ENCODE assay signal across 9 mouse cellular contexts in genomic region chr1:100180050-100180449, GRCm38 (mm10).
A peak's percentile ranks its signal among the peaks of the same experiment; 100 is the strongest.
DNase-seq lines count a peak whose midpoint lies in the region; ATAC-seq and TF ChIP-seq lines count a peak whose summit lies in the region.
"Had no signal": no experiment of that assay in that cellular context is flagged by ENCODE, and none has a peak within 500 bp of the region (broad histone marks: within the 10 kb centered on the region; RNA-seq: fewer than 3 reads in every experiment).

No protein-coding gene starts in this region.

- no peaks in the 10 kb centered on the region for H3K4me1 ChIP-seq in forebrain, embryonic 14.5 days (ENCODE audit: control insufficient read depth, insufficient read depth, low read length)
- H3K4me1 ChIP-seq in intestine, postnatal 0 days (replicated peaks; ENCODE audit: control insufficient read depth, insufficient read depth, low read length), result no peaks in the 10 kb centered on the region
- H3K4me1 ChIP-seq in midbrain, embryonic 11.5 days (ENCODE audit: control insufficient read depth, insufficient read depth, low read length), result no peaks in the 10 kb centered on the region
- H3K4me1 ChIP-seq: megakaryocyte, embryonic 14.5 days had no signal

- no peak for TF ChIP-seq CTCF in intestine, postnatal 0 days (IDR thresholded peaks at IDR 0.05; ENCODE audit: low read depth)

- H3K27me3 ChIP-seq in forebrain, embryonic 14.5 days (replicated peaks; ENCODE audit: control insufficient read depth, insufficient read depth, low read length), result no peaks in the 10 kb centered on the region
- no peaks in the 10 kb centered on the region for H3K27me3 ChIP-seq in intestine, postnatal 0 days (replicated peaks; ENCODE audit: control insufficient read depth, insufficient read depth, low read length)
- H3K27me3 ChIP-seq in midbrain, embryonic 11.5 days (ENCODE audit: control insufficient read depth, insufficient read depth, low read length), result no peaks in the 10 kb centered on the region
- H3K27me3 ChIP-seq: megakaryocyte, embryonic 14.5 days had no signal

- peak; percentile 91 for ATAC-seq in forebrain, embryonic 14.5 days
- ATAC-seq in intestine, postnatal 0 days, result peak; percentile 100
- ATAC-seq in midbrain, embryonic 11.5 days (ENCODE audit: low FRiP score), result peak; percentile 96

- no peaks in the 10 kb centered on the region for H3K9me3 ChIP-seq in forebrain, embryonic 14.5 days (replicated peaks; ENCODE audit: control insufficient read depth, low read length)
- H3K9me3 ChIP-seq in intestine, postnatal 0 days (ENCODE audit: control insufficient read depth), result no peaks in the 10 kb centered on the region
- H3K9me3 ChIP-seq in midbrain, embryonic 11.5 days (ENCODE audit: control insufficient read depth, low read length), result no peaks in the 10 kb centered on the region
- H3K9me3 ChIP-seq: megakaryocyte, embryonic 14.5 days had no signal

- H3K27ac ChIP-seq in forebrain, embryonic 14.5 days (ENCODE audit: low read depth, low read length), result no peak overlapping the region
- no peak overlapping the region for H3K27ac ChIP-seq in intestine, postnatal 0 days (ENCODE audit: low read depth, low read length)
- H3K27ac ChIP-seq in midbrain, embryonic 11.5 days (ENCODE audit: low read depth, low read length), result no peak overlapping the region

- H3K9ac ChIP-seq in forebrain, embryonic 14.5 days (ENCODE audit: low read length), result no peak overlapping the region
- H3K9ac ChIP-seq in intestine, postnatal 0 days (ENCODE audit: low read depth, low read length), result no peak overlapping the region
- no peak overlapping the region for H3K9ac ChIP-seq in midbrain, embryonic 11.5 days (ENCODE audit: low read length)

- H3K4me2 ChIP-seq in forebrain, embryonic 14.5 days (ENCODE audit: low read length), result no peak overlapping the region
- no peak overlapping the region for H3K4me2 ChIP-seq in intestine, postnatal 0 days (replicated peaks; ENCODE audit: low read depth)
- H3K4me2 ChIP-seq in midbrain, embryonic 11.5 days, result no peak overlapping the region

- no peaks in the 10 kb centered on the region for H3K36me3 ChIP-seq in forebrain, embryonic 14.5 days (ENCODE audit: control insufficient read depth, insufficient read depth, low read length)
- H3K36me3 ChIP-seq in intestine, postnatal 0 days (ENCODE audit: control insufficient read depth, insufficient read depth), result no peaks in the 10 kb centered on the region
- H3K36me3 ChIP-seq in midbrain, embryonic 11.5 days (ENCODE audit: control insufficient read depth, insufficient read depth, low read length), result no peaks in the 10 kb centered on the region

- peak; percentile 12 to 29 for DNase-seq in adrenal gland, adult 18-20 months (ENCODE audit: low spot score in 2 of 2)
- no peak for DNase-seq in adrenal gland, adult 8-10 months
- peak; percentile 86 for DNase-seq in thymus, postnatal 0 days (ENCODE audit: low spot score)
- DNase-seq in thymus, postnatal 36 days, result no peak
- peak; percentile 78 for DNase-seq in forebrain, embryonic 14.5 days (ENCODE audit: low spot score)
- peak; percentile 98 for DNase-seq in midbrain, embryonic 11.5 days (ENCODE audit: low spot score, missing footprints)
- DNase-seq in thymus, postnatal 4 days, result peak; percentile 47

- WGBS in forebrain, embryonic 14.5 days, result 87% methylated on average over 5 of the region's 5 CpGs
- 80% methylated on average over 5 of the region's 5 CpGs for WGBS in intestine, postnatal 0 days
- WGBS in midbrain, embryonic 11.5 days, result 80% methylated on average over 5 of the region's 5 CpGs

- H3K4me3 ChIP-seq in forebrain, embryonic 14.5 days (ENCODE audit: low read depth, low read length), result no peak overlapping the region
- H3K4me3 ChIP-seq in intestine, postnatal 0 days (ENCODE audit: low read depth, low read length), result no peak overlapping the region
- H3K4me3 ChIP-seq in midbrain, embryonic 11.5 days (ENCODE audit: low read depth, low read length), result no peak overlapping the region
- H3K4me3 ChIP-seq: megakaryocyte, embryonic 14.5 days had no signal

Comparison
In these comparisons a context has a peak if more than half of its experiments do, and no peak if none do; other contexts are left out.
1. DNase-seq: peak in adrenal gland, adult 18-20 months (2 of 2), thymus, postnatal 0 days (single experiment), forebrain, embryonic 14.5 days (single experiment), midbrain, embryonic 11.5 days (single experiment) and thymus, postnatal 4 days (single experiment); none in adrenal gland, adult 8-10 months (single experiment) and thymus, postnatal 36 days (0 of 2).
2. Peak in every context shown above with its lines, with median percentiles within 50 percentile points of each other: ATAC-seq.